Mouse (Mus musculus): ENCODE measurements around the gene Gm28870.
"Not testable (repeated sequence)": the region's sequence is repeated elsewhere in the genome, so short reads cannot be mapped to it uniquely, and the experiment has no call there.

Gm28870 gene
- long read RNA-seq, experiment 1, result 0 reads
- long read RNA-seq, experiment 2, result 0 reads

GRCm38 (mm10) chrY:50096976-50097375 is at the start of gene Gm28870:
TSS of gene Gm28870 (plus strand) at chrY:50097276.
- intact Hi-C loops (cut with DNase I), result not testable (repeated sequence)
